In genomic region chr2:180678609-180679140, GRCm38 (mm10) we compare ENCODE assay signal across 8 mouse cellular contexts. TPM values are rescaled to one million over a fixed set of nuclear protein-coding genes. Genes with fewer than 3 reads are reported as not detected.
A peak's percentile ranks its signal among the peaks of the same experiment; 100 is the strongest.
DNase-seq lines count a peak whose midpoint lies in the region; ATAC-seq and TF ChIP-seq lines count a peak whose summit lies in the region.

No protein-coding gene starts in this region.

- H3K9ac ChIP-seq in embryonic facial prominence, embryonic 11.5 days (replicated peaks; ENCODE audit: low read length): no peak overlapping the region
- no peak overlapping the region for H3K9ac ChIP-seq in heart, embryonic 11.5 days (ENCODE audit: low read depth, low read length)
- H3K9ac ChIP-seq in kidney, embryonic 16.5 days (replicated peaks; ENCODE audit: low read length): no peak overlapping the region

- peak; percentile 45 for TF ChIP-seq CTCF in C2C12 (IDR thresholded peaks at IDR 0.05; ENCODE audit: control insufficient read depth, insufficient read depth, insufficient read length)

- H3K79me3 ChIP-seq in C2C12 (ENCODE audit: low read depth): no peaks in the 10 kb centered on the region

- WGBS in embryonic facial prominence, embryonic 11.5 days: 28% methylated on average over 4 of the region's 4 CpGs
- WGBS in heart, embryonic 11.5 days (ENCODE audit: insufficient replicate concordance): 26% methylated on average over 4 of the region's 4 CpGs
- 32% methylated on average over 4 of the region's 4 CpGs for WGBS in kidney, embryonic 16.5 days

- DNase-seq in adrenal gland, postnatal 10 days: peak; percentile 73
- DNase-seq in embryonic facial prominence, embryonic 11.5 days (ENCODE audit: low spot score): peak; percentile 63
- peak; percentile 66 for DNase-seq in liver
- DNase-seq in splenic B cell, adult 2 months (ENCODE audit: low read depth, low spot score): peak; percentile 88

- no peaks in the 10 kb centered on the region for H3K9me3 ChIP-seq in embryonic facial prominence, embryonic 11.5 days (replicated peaks; ENCODE audit: control insufficient read depth, low read length)
- no peaks in the 10 kb centered on the region for H3K9me3 ChIP-seq in heart, embryonic 11.5 days (replicated peaks; ENCODE audit: control insufficient read depth, low read length)
- H3K9me3 ChIP-seq in kidney, embryonic 16.5 days (ENCODE audit: low read length): no peaks in the 10 kb centered on the region

- H3K36me3 ChIP-seq in C2C12 (ENCODE audit: control insufficient read depth, insufficient read depth): peaks cover 60% of the 10 kb centered on the region
- H3K36me3 ChIP-seq in embryonic facial prominence, embryonic 11.5 days (replicated peaks; ENCODE audit: control insufficient read depth, insufficient read depth, low read depth, low read length): peaks cover 3% of the 10 kb centered on the region
- H3K36me3 ChIP-seq in heart, embryonic 11.5 days (ENCODE audit: control insufficient read depth, insufficient read depth, low read length): peaks cover 23% of the 10 kb centered on the region
- H3K36me3 ChIP-seq in kidney, embryonic 16.5 days (ENCODE audit: insufficient read depth, low read length): peaks cover 33% of the 10 kb centered on the region
- H3K36me3 ChIP-seq in myocyte (ENCODE audit: control insufficient read depth, insufficient read depth): peaks cover 27% of the 10 kb centered on the region
- H3K36me3 ChIP-seq in splenic B cell, adult 2 months (ENCODE audit: control insufficient read depth, insufficient read depth, low read length, poor library complexity, severe bottlenecking): peaks cover 9% of the 10 kb centered on the region

- ATAC-seq in embryonic facial prominence, embryonic 11.5 days (replicated peaks; ENCODE audit: insufficient number of reproducible peaks, low FRiP score, low TSS enrichment, low read depth): peak; percentile 71
- 0 out of 2 replicates have a peak, but pooled peaks have one; percentile 28 for ATAC-seq in heart, embryonic 11.5 days (replicated peaks; ENCODE audit: insufficient number of reproducible peaks, low FRiP score, low TSS enrichment)
- ATAC-seq in kidney, embryonic 16.5 days (ENCODE audit: low FRiP score, low TSS enrichment): peak; percentile 71

- H3K79me2 ChIP-seq in C2C12 (ENCODE audit: control insufficient read depth, insufficient read depth) (no peaks in the 10 kb centered on the region), myocyte (ENCODE audit: control insufficient read depth, insufficient read depth) (no peaks in the 10 kb centered on the region)

- no peak overlapping the region for H3K27ac ChIP-seq in embryonic facial prominence, embryonic 11.5 days (replicated peaks; ENCODE audit: low read depth, low read length)
- H3K27ac ChIP-seq in heart, embryonic 11.5 days (ENCODE audit: low read depth, low read length): no peak overlapping the region
- H3K27ac ChIP-seq in kidney, embryonic 16.5 days (ENCODE audit: low read length): no peak overlapping the region

- no peaks in the 10 kb centered on the region for H3K4me1 ChIP-seq in embryonic facial prominence, embryonic 11.5 days (ENCODE audit: control insufficient read depth, insufficient read depth, low read length)
- H3K4me1 ChIP-seq in heart, embryonic 11.5 days (ENCODE audit: control insufficient read depth, insufficient read depth, low read length): no peaks in the 10 kb centered on the region
- no peaks in the 10 kb centered on the region for H3K4me1 ChIP-seq in kidney, embryonic 16.5 days (ENCODE audit: insufficient read depth, low read length)

- TF ChIP-seq POLR2A in myocyte (IDR thresholded peaks at IDR 0.05; ENCODE audit: insufficient read length, low read depth): peak; percentile 34

- H3K4me3 ChIP-seq in C2C12 (ENCODE audit: insufficient read depth, poor library complexity, severe bottlenecking): no peak overlapping the region
- H3K4me3 ChIP-seq in embryonic facial prominence, embryonic 11.5 days (ENCODE audit: low read depth, low read length): no peak overlapping the region
- H3K4me3 ChIP-seq in heart, embryonic 11.5 days (ENCODE audit: low read depth, low read length): no peak overlapping the region
- H3K4me3 ChIP-seq in kidney, embryonic 16.5 days (ENCODE audit: low read length): no peak overlapping the region
- H3K4me3 ChIP-seq in myocyte: no peak overlapping the region

- no peak overlapping the region for H3ac ChIP-seq in C2C12 (ENCODE audit: control insufficient read depth, insufficient read length, low read depth)
- no peak overlapping the region for H3ac ChIP-seq in myocyte (ENCODE audit: control insufficient read depth, insufficient read length)

- H3K27me3 ChIP-seq in C2C12 (ENCODE audit: control insufficient read depth, insufficient read depth, insufficient read length): no peaks in the 10 kb centered on the region
- no peaks in the 10 kb centered on the region for H3K27me3 ChIP-seq in embryonic facial prominence, embryonic 11.5 days (ENCODE audit: control insufficient read depth, insufficient read depth, low read length)
- no peaks in the 10 kb centered on the region for H3K27me3 ChIP-seq in heart, embryonic 11.5 days (ENCODE audit: control insufficient read depth, insufficient read depth, low read length)
- no peaks in the 10 kb centered on the region for H3K27me3 ChIP-seq in kidney, embryonic 16.5 days (ENCODE audit: insufficient read depth, low read length)
- no peaks in the 10 kb centered on the region for H3K27me3 ChIP-seq in myocyte (ENCODE audit: control insufficient read depth, insufficient read depth, insufficient read length)
- H3K27me3 ChIP-seq in splenic B cell, adult 2 months (ENCODE audit: control insufficient read depth, insufficient read depth, low read length, poor library complexity, severe bottlenecking): no peaks in the 10 kb centered on the region

- H3K4me2 ChIP-seq in embryonic facial prominence, embryonic 11.5 days (ENCODE audit: low read depth, low read length): no peak overlapping the region
- no peak overlapping the region for H3K4me2 ChIP-seq in heart, embryonic 11.5 days
- no peak overlapping the region for H3K4me2 ChIP-seq in kidney, embryonic 16.5 days (replicated peaks; ENCODE audit: low read depth, low read length)
- no peak overlapping the region for H3K4me2 ChIP-seq in myocyte (ENCODE audit: low read depth)

TF ChIP-seq in C2C12, 6 proteins besides CTCF, POLR2A, EP300 and RAD21:
- no peak for TF ChIP-seq FOSL1 (IDR thresholded peaks at IDR 0.05; ENCODE audit: insufficient read depth, low read length, poor library complexity, severe bottlenecking)
- TF ChIP-seq MYOD1 (IDR thresholded peaks at IDR 0.05; ENCODE audit: control insufficient read depth, insufficient read length, low read depth): no peak
- TF ChIP-seq CEBPB (IDR thresholded peaks at IDR 0.05; ENCODE audit: low read depth): no peak
- TF ChIP-seq USF1 (IDR thresholded peaks at IDR 0.05; ENCODE audit: low read depth): no peak
- no peak for TF ChIP-seq MYOG (IDR thresholded peaks at IDR 0.05; ENCODE audit: control insufficient read depth, extremely low read depth, insufficient read length)
- TF ChIP-seq MAX (IDR thresholded peaks at IDR 0.05): no peak

TF ChIP-seq in myocyte, 11 proteins besides CTCF, POLR2A, EP300 and RAD21:
- TF ChIP-seq E2F4 (IDR thresholded peaks at IDR 0.05; ENCODE audit: insufficient read depth) (no peak), POLR2AphosphoS2 (IDR thresholded peaks at IDR 0.05; ENCODE audit: insufficient read length, low read depth) (peak; percentile 96)

RNA-seq across cellular contexts. Expression of gene Dido1, which starts 31.1 kb away (rescaled TPM):
- polyA plus RNA-seq in C2C12 (2012; fragmentation: generic; extraction: Trizol) (11.0 TPM), myocyte (2012; fragmentation: generic; extraction: Trizol) (9.3 TPM)
- total RNA-seq in adrenal gland, postnatal 10 days (2021): 10 to 100 TPM; 41.1 to 55.9 TPM
- 27.8 and 28.3 TPM in 2 replicates for polyA plus RNA-seq in embryonic facial prominence, embryonic 11.5 days (2014; fragmentation: Nextera tagmentation; extraction: Ambion mirVana)
- polyA plus RNA-seq in heart, embryonic 11.5 days (2014; fragmentation: Nextera tagmentation; extraction: Ambion mirVana): 20.8 and 21.3 TPM in 2 replicates
- 26.8 and 29.0 TPM in 2 replicates for polyA plus RNA-seq in kidney, embryonic 16.5 days (2015; fragmentation: Nextera tagmentation; extraction: Ambion mirVana)

RNA-seq across cellular contexts. Expression of gene Gid8, which starts 31.2 kb away (rescaled TPM):
- polyA plus RNA-seq in C2C12 (2012; fragmentation: generic; extraction: Trizol) (35.5 TPM), myocyte (2012; fragmentation: generic; extraction: Trizol) (44.9 TPM)
- 10 to 100 TPM; 61.8 to 71.6 TPM for total RNA-seq in adrenal gland, postnatal 10 days (2021)
- polyA plus RNA-seq in embryonic facial prominence, embryonic 11.5 days (2014; fragmentation: Nextera tagmentation; extraction: Ambion mirVana): 68.7 and 72.1 TPM in 2 replicates
- polyA plus RNA-seq in heart, embryonic 11.5 days (2014; fragmentation: Nextera tagmentation; extraction: Ambion mirVana): 52.9 and 54.2 TPM in 2 replicates
- 56.3 and 56.8 TPM in 2 replicates for polyA plus RNA-seq in kidney, embryonic 16.5 days (2015; fragmentation: Nextera tagmentation; extraction: Ambion mirVana)

RNA-seq across cellular contexts. Expression of gene Tcfl5, which starts 36.2 kb away (rescaled TPM):
- polyA plus RNA-seq in C2C12 (2012; fragmentation: generic; extraction: Trizol) (not detected), myocyte (2012; fragmentation: generic; extraction: Trizol) (not detected)
- total RNA-seq in adrenal gland, postnatal 10 days (2021): under 1 TPM; 0.33 to 0.39 TPM
- polyA plus RNA-seq in embryonic facial prominence, embryonic 11.5 days (2014; fragmentation: Nextera tagmentation; extraction: Ambion mirVana): 0.25 and 0.59 TPM in 2 replicates
- polyA plus RNA-seq in heart, embryonic 11.5 days (2014; fragmentation: Nextera tagmentation; extraction: Ambion mirVana): 0.07 and 0.32 TPM in 2 replicates
- polyA plus RNA-seq in kidney, embryonic 16.5 days (2015; fragmentation: Nextera tagmentation; extraction: Ambion mirVana): 0.09 and 0.15 TPM in 2 replicates

RNA-seq across cellular contexts. Expression of gene Slc17a9, which starts 46.4 kb away (rescaled TPM):
- polyA plus RNA-seq in C2C12 (2012; fragmentation: generic; extraction: Trizol) (0.04 TPM), myocyte (2012; fragmentation: generic; extraction: Trizol) (0.22 TPM)
- 1 to 10 TPM; 1.6 to 2.2 TPM for total RNA-seq in adrenal gland, postnatal 10 days (2021)
- polyA plus RNA-seq in embryonic facial prominence, embryonic 11.5 days (2014; fragmentation: Nextera tagmentation; extraction: Ambion mirVana): 0.24 TPM in 1 of 2 replicates, not detected in the other
- polyA plus RNA-seq in heart, embryonic 11.5 days (2014; fragmentation: Nextera tagmentation; extraction: Ambion mirVana): 0.41 and 0.96 TPM in 2 replicates
- 0.40 and 0.66 TPM in 2 replicates for polyA plus RNA-seq in kidney, embryonic 16.5 days (2015; fragmentation: Nextera tagmentation; extraction: Ambion mirVana)
